Mouse (Mus musculus): ENCODE data around the gene Cbx5. TPM values are rescaled to one million over a fixed set of nuclear protein-coding genes. Genes with fewer than 3 reads are reported as not detected.
A peak's percentile ranks its signal among the peaks of the same experiment; 100 is the strongest.

Gene Cbx5
- total and polyA plus RNA-seq, 3 experiments, result 15.6 to 57.0 (median 56.5) TPM

DNA sequence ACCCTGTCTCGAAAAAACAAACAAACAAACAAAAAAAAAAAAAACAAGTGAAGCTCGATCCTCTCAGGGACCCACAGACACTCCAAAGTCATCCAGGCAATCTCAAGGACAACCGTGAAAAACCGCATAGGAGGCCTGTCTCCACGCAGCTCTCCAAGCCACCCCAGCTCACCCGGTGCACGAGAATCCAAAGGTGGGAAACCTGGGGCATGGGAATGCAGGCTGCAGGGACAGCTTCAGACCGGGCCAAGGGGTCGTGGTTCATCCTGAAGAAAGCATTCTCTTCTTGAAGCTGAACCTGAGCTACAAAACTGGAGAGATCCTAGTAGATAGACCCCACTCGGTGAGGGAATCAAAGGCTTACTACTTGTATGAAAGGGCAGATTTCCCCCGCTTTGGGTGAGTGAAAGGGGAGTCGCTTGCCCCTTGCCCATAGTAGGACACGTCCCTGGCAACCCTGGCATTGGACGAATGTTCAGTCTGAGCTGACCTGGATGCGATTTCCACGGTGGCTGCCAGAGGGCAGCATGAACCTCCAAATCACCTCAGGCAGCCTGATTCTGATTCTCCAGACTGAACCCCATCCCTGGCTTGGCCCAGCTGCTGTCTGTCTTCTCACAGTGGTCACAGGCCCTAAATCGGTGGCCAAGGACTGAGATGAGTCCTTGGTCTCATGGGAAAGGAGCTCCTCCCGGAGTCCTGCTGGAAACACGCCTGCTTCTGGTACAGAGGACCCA, 54.0 kb downstream of the Cbx5 start:
- no peak overlapping the region for H3K27ac ChIP-seq
- intact Hi-C loops (cut with DNase I), result loop anchor here (1.0 kb wide), 1 partner anchor 122 kb away; no protein-coding TSS in a partner anchor
- H3K36me3 ChIP-seq (ENCODE audit: control insufficient read depth, insufficient read depth, low read length), result no peaks in the 10 kb centered on the region
- 45% methylated on average over 19 of the region's 19 CpGs for WGBS
- H3K4me3 ChIP-seq, result no peak overlapping the region
- H3K9ac ChIP-seq (ENCODE audit: low read depth, low read length), result no peak overlapping the region
- H3K79me2 ChIP-seq (replicated peaks; ENCODE audit: control insufficient read depth, insufficient read depth, low read length), result no peaks in the 10 kb centered on the region
- no peaks in the 10 kb centered on the region for H3K27me3 ChIP-seq (ENCODE audit: control insufficient read depth, insufficient read depth, low read length)
- TF ChIP-seq EP300 (IDR thresholded peaks at IDR 0.05; ENCODE audit: insufficient read depth, low read depth, low read length) (peak; percentile 69; the same call in 1 of the 2 replicates), CTCF (IDR thresholded peaks at IDR 0.05) (peak; percentile 73), POLR2A (IDR thresholded peaks at IDR 0.05; ENCODE audit: insufficient read depth, low read depth, low read length) (no peak)
- no peaks in the 10 kb centered on the region; the same call in 1 of the 2 replicates for H3K4me1 ChIP-seq (ENCODE audit: control insufficient read depth, insufficient read depth, low read length)
- DNase-seq, result peak; percentile 55 to 72

DNA sequence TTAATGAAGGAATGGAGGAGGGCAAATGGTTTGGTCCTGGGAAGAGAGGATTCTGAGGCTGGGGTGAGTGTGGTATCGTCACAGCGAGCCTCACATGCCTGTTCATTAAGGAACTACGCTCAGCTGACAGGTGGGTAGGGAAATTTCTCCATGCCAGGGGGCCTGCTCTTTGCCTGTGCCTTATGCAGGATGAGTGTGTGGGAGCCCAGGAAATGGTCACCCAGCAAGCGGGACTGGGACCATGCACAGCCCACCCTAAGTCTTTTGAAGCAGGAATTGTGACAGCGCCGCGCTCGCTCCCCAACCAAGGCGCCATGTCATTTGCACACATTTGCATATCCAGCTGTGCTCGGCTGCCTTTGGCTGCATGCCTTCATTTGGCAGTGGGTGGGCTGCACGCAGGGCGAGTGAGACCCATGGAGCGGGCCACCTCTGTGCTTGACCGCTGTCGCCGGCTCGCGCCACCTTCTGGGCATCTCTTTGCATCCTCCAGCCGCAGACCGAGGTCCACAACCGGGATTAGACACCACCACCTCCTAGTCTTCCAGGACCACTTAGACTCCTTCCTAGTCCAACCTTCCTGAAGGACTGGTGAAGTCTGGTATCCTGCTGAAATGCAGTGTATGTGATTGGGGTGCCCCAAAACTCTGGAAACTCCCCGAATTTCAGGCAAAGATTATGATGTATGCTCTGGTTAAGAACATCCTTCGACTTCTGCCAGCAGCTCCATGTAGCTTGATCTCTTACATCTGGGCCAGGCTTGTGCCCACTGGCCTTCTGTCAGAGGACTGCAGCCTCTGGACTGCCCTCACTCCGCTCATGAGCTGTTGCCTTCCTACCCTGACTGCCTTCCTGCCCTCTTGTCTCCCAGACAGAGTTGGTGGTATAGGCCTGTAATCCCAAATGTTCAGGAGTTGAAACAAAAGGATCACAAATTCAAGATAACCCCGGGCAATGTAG, 55.7 kb downstream of the Cbx5 start:
- DNase-seq, result no peak
- no peaks in the 10 kb centered on the region; the same call in 1 of the 2 replicates for H3K4me1 ChIP-seq (ENCODE audit: control insufficient read depth, insufficient read depth, low read length)
- TF ChIP-seq POLR2A (IDR thresholded peaks at IDR 0.05; ENCODE audit: insufficient read depth, low read depth, low read length) (no peak), CTCF (IDR thresholded peaks at IDR 0.05) (peak; percentile 17), EP300 (IDR thresholded peaks at IDR 0.05; ENCODE audit: insufficient read depth, low read depth, low read length) (no peak)
- 20% methylated on average over 25 of the region's 25 CpGs for WGBS
- no peaks in the 10 kb centered on the region for H3K27me3 ChIP-seq (ENCODE audit: control insufficient read depth, insufficient read depth, low read length)
- no peak overlapping the region for H3K4me3 ChIP-seq
- no peaks in the 10 kb centered on the region for H3K36me3 ChIP-seq (ENCODE audit: control insufficient read depth, insufficient read depth, low read length)
- no peaks in the 10 kb centered on the region for H3K79me2 ChIP-seq (replicated peaks; ENCODE audit: control insufficient read depth, insufficient read depth, low read length)
- intact Hi-C loops (cut with DNase I), result no loop called here
- no peak overlapping the region for H3K9ac ChIP-seq (ENCODE audit: low read depth, low read length)
- no peak overlapping the region for H3K27ac ChIP-seq

DNA sequence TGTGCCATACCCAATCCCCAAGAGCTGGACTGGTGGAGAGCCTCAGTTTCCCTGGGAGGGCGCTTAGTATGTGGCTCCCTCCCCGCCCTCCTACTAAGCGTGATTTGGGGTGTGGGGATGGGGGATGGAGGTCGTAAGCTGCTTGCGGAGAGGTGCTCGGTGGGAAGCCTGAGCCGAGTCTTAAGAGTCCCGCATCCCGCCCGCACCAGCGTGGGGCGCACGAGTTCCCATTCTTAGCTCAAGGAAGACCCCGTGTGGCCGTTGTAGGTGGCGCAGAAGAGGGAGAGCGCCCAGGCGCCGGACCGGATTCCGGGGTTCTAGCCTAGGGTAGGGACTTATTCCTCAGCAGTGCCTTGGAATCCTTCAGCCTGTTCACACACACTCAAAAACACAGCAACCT, 56.5 kb downstream of the Cbx5 start:
- H3K4me1 ChIP-seq (ENCODE audit: control insufficient read depth, insufficient read depth, low read length), result no peaks in the 10 kb centered on the region; the same call in 1 of the 2 replicates
- peak; percentile 60 to 71 for DNase-seq
- H3K27me3 ChIP-seq (ENCODE audit: control insufficient read depth, insufficient read depth, low read length), result no peaks in the 10 kb centered on the region
- H3K4me3 ChIP-seq, result no peak overlapping the region
- H3K36me3 ChIP-seq (ENCODE audit: control insufficient read depth, insufficient read depth, low read length), result no peaks in the 10 kb centered on the region
- WGBS, result under 1% methylated on average over 21 of the region's 21 CpGs
- H3K79me2 ChIP-seq (replicated peaks; ENCODE audit: control insufficient read depth, insufficient read depth, low read length), result no peaks in the 10 kb centered on the region
- TF ChIP-seq CTCF (IDR thresholded peaks at IDR 0.05) (peak; percentile 77), EP300 (IDR thresholded peaks at IDR 0.05; ENCODE audit: insufficient read depth, low read depth, low read length) (no peak), POLR2A (IDR thresholded peaks at IDR 0.05; ENCODE audit: insufficient read depth, low read depth, low read length) (no peak)
- intact Hi-C loops (cut with DNase I), result no loop called here
- no peak overlapping the region for H3K27ac ChIP-seq
- no peak overlapping the region for H3K9ac ChIP-seq (ENCODE audit: low read depth, low read length)

DNA sequence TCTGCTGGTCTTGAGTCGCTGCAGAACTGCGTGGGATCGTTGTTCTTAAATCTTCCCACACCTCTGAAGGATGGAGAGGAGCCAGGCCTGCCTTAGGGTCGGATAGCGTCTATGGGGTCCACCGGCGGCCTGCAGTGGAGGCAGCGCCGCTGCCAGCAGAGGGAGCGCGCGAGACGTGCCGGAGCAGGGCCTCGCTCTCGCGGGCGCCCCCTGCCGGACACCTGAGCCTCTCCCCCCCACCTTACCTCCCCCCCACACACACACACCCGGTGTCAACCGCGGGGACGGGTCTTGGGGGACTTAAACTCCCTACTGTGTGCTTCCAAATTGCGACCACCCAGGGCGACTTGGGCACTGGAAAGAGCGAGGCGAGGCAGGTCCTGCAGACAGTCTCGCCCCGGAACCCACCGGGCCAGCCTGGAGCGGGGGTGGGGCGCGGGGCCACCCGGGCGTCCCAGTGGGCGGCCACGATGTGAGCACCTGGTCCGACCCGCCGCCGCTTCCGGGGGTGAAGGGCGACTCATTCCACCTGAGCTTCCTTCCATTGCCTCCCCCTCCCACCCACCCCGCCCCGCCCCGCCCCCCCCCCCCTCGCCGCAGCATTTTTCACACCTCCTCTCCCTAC, 57.3 kb downstream of the Cbx5 start:
- H3K79me2 ChIP-seq (replicated peaks; ENCODE audit: control insufficient read depth, insufficient read depth, low read length), result no peaks in the 10 kb centered on the region
- H3K36me3 ChIP-seq (ENCODE audit: control insufficient read depth, insufficient read depth, low read length), result no peaks in the 10 kb centered on the region
- H3K4me1 ChIP-seq (ENCODE audit: control insufficient read depth, insufficient read depth, low read length), result no peaks in the 10 kb centered on the region; the same call in 1 of the 2 replicates
- intact Hi-C loops (cut with DNase I), result no loop called here
- H3K27ac ChIP-seq, result no peak overlapping the region
- DNase-seq, result peak; percentile 82 to 91
- TF ChIP-seq CTCF (IDR thresholded peaks at IDR 0.05), result no peak; the same call in 1 of the 2 replicates
- TF ChIP-seq EP300 (IDR thresholded peaks at IDR 0.05; ENCODE audit: insufficient read depth, low read depth, low read length), result no peak
- 1% methylated on average over 36 of the region's 48 CpGs for WGBS
- peak overlapping the region; percentile 30 for H3K9ac ChIP-seq (ENCODE audit: low read depth, low read length)
- H3K27me3 ChIP-seq (ENCODE audit: control insufficient read depth, insufficient read depth, low read length), result no peaks in the 10 kb centered on the region
- peak overlapping the region; percentile 55 for H3K4me3 ChIP-seq

DNA sequence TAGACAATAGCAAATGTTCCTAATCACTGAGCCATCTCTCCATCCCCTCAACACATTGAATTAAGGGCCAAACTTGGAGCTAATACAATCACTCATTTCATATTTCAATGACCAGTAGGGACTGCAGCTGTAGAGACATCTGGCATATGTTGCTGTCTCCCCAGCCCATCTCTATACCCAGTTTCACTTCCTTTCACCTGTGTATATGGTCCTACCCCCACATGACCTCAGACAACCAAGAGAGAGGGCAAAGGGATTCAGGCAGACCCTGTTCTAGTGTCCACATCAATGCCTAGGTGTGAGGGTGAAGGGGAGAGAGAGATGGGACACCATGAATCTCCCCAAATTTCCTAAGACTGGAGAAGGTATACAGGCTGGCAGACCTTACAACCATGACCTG, 59.2 kb downstream of the Cbx5 start:
- no peak overlapping the region for H3K4me3 ChIP-seq
- no peaks in the 10 kb centered on the region for H3K79me2 ChIP-seq (replicated peaks; ENCODE audit: control insufficient read depth, insufficient read depth, low read length)
- H3K9ac ChIP-seq (ENCODE audit: low read depth, low read length), result no peak overlapping the region
- no peak for DNase-seq
- H3K27ac ChIP-seq, result no peak overlapping the region
- TF ChIP-seq EP300 (IDR thresholded peaks at IDR 0.05; ENCODE audit: insufficient read depth, low read depth, low read length) (no peak), POLR2A (IDR thresholded peaks at IDR 0.05; ENCODE audit: insufficient read depth, low read depth, low read length) (no peak), CTCF (IDR thresholded peaks at IDR 0.05) (no peak)
- H3K4me1 ChIP-seq (ENCODE audit: control insufficient read depth, insufficient read depth, low read length), result peaks cover 1% of the 10 kb centered on the region
- intact Hi-C loops (cut with DNase I), result no loop called here
- no peaks in the 10 kb centered on the region for H3K36me3 ChIP-seq (ENCODE audit: control insufficient read depth, insufficient read depth, low read length)
- no peaks in the 10 kb centered on the region; the same call in 1 of the 2 replicates for H3K27me3 ChIP-seq (ENCODE audit: control insufficient read depth, insufficient read depth, low read length)
